Mouse (Mus musculus): Measurements from ENCODE around the gene Kdm1a.

DNA sequence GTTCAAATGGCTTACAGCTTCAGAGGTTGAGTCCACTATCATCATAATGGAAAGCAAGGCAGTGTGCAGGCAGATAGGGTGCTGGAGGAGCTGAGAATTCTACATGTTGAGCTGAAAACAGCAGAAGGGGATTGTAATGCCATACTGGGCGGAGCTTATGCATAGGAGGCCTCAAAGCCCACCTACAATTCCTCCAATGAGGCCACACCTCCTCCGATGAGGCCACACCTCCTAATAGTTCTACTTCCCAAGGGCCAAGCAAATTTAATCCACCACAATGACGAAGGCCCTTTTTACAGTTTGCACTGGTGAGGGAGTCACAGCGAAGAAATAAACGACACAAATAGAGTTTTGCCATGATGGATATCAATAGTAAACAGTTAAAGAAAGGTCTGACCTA, 34.0 kb upstream of the Kdm1a start:
- TF ChIP-seq ZNF384 (IDR thresholded peaks at IDR 0.05; ENCODE audit: low read depth, low read length): no peak
- TF ChIP-seq CHD2 (IDR thresholded peaks at IDR 0.05; ENCODE audit: low read depth, low read length): no peak

All from ES-E14 (cell line).